Mouse (Mus musculus): ENCODE data around the gene AI467606. TPM values are rescaled to one million over a fixed set of nuclear protein-coding genes. Genes with fewer than 3 reads are reported as not detected.

The AI467606 gene
- polyA plus RNA-seq, 1 experiment from 2014 or later, result 1.0 TPM

DNA sequence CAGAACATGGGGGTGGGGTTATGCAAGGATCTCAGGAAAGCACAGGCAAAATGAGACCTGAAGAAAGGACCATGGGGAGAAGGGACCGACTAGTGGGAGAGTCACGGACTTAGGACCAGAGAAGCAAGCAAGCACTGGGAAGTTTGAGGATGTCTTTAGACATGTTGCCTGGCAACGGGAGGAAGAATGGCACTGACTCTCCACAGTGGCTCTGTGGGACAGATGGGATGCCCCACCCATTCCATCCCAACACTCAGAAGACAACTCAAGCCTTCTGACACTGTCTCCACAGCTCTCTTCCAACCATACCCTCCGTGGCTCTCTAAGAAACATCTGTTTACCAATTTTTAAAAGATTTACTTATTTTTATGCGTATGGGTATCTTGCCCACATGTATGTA is 42.0 kb downstream of the AI467606 start:
- H3K4me1 ChIP-seq (replicated peaks; ENCODE audit: control insufficient read depth, insufficient read depth, low read length), result no peaks in the 10 kb centered on the region
- H3K4me3 ChIP-seq (ENCODE audit: low read depth, low read length), result no peak overlapping the region
- H3K27me3 ChIP-seq (ENCODE audit: control insufficient read depth, insufficient read depth, low read length), result no peaks in the 10 kb centered on the region
- H3K27ac ChIP-seq (ENCODE audit: low read depth, low read length), result no peak overlapping the region
- no peaks in the 10 kb centered on the region for H3K36me3 ChIP-seq (ENCODE audit: control insufficient read depth, insufficient read depth, low read length)
- no peak overlapping the region for H3K4me2 ChIP-seq (replicated peaks; ENCODE audit: low read depth, low read length)
- 46% methylated on average over 5 of the region's 5 CpGs for WGBS
- ATAC-seq (ENCODE audit: low FRiP score) (no peak), DNase-seq (ENCODE audit: low spot score) (no peak)
- H3K9me3 ChIP-seq (ENCODE audit: control insufficient read depth, low read length), result no peaks in the 10 kb centered on the region
- H3K9ac ChIP-seq (ENCODE audit: low read depth, low read length), result no peak overlapping the region

DNA sequence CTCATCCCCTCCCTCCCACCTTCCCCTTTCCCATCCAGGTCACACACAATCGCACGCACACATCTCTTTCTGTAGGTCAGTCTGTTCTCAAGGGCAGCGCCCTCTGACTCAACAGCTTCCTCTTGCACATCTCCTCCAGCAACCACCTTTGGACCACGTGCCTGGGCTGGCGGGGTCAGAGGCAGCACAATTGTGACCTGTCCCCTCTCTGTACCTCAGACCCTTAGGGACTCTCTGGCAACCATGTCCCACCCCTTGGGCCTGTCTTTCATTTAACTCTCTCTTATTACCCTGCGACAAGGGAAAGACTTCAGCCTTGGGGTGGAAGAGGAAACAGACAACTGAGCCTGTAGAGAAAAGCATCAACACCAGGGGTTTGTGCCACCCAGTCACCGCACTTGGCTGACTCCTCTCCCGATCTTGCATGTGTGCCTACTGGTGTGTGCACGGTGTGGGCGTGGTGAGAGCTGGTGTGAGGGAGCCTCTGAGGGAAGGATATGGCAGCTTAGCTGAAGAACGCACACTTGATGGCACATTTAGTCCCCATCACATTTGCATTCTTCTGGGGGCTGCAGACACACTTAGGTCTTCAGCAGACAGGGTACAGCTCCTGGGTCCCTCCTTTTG is 43.8 kb downstream of the AI467606 start:
- Histone ChIP-seq H3K9me3 (ENCODE audit: control insufficient read depth, low read length) (no peaks in the 10 kb centered on the region), H3K27ac (ENCODE audit: low read depth, low read length) (no peak overlapping the region), H3K4me2 (replicated peaks; ENCODE audit: low read depth, low read length) (no peak overlapping the region), H3K27me3 (ENCODE audit: control insufficient read depth, insufficient read depth, low read length) (no peaks in the 10 kb centered on the region), H3K9ac (ENCODE audit: low read depth, low read length) (no peak overlapping the region), H3K4me1 (replicated peaks; ENCODE audit: control insufficient read depth, insufficient read depth, low read length) (no peaks in the 10 kb centered on the region), H3K36me3 (ENCODE audit: control insufficient read depth, insufficient read depth, low read length) (no peaks in the 10 kb centered on the region), H3K4me3 (ENCODE audit: low read depth, low read length) (no peak overlapping the region)
- DNase-seq (ENCODE audit: low spot score) (no peak), ATAC-seq (ENCODE audit: low FRiP score) (no peak)
- 79% methylated on average over 11 of the region's 11 CpGs for WGBS

DNA sequence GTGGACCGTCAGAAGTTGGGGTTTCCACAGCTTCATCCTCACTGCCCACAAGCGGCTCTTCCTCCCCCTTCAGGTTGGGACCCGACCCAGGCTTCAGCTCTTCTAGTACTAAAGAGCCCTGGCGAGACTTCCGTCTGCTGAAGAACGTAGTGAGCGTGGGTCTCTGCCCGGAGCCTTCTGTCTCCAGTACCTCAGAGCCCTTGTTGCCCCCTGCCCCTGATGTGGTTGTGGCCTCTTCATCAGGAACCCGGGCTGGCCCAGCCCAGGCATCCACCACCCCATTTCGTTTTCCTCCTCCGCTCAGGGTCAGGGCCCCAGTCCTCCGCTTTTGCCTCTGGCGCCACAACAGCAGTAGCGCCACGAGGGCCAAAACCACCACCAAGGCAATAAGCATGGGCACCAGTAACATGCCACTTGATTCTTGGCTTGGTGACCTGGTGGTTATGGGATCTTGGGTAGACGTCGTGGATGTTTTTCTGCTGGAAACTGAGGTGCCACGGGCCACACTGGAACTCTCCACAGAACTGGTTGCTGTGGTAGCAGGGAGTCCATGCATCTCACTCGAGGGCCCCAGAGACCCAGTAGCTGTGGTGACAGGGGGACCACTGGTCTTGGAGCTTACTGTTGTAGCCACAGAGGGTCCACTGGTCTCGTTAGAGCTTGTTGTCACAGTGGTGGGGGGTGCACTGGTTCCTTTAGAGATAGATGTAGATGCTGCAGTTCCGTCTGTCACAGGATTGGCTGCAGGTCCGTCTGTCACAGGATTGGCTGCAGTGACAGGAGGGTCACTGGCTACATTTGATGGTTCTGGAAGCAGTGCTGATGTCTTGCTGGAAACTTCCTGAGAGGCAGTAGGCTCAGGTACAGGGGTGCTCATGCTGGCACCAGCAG is 45.3 kb downstream of the AI467606 start:
- Histone ChIP-seq H3K4me2 (replicated peaks; ENCODE audit: low read depth, low read length) (no peak overlapping the region), H3K27ac (ENCODE audit: low read depth, low read length) (no peak overlapping the region), H3K36me3 (ENCODE audit: control insufficient read depth, insufficient read depth, low read length) (no peaks in the 10 kb centered on the region), H3K4me3 (ENCODE audit: low read depth, low read length) (no peak overlapping the region), H3K9me3 (ENCODE audit: control insufficient read depth, low read length) (no peaks in the 10 kb centered on the region), H3K4me1 (replicated peaks; ENCODE audit: control insufficient read depth, insufficient read depth, low read length) (no peaks in the 10 kb centered on the region), H3K9ac (ENCODE audit: low read depth, low read length) (no peak overlapping the region), H3K27me3 (ENCODE audit: control insufficient read depth, insufficient read depth, low read length) (no peaks in the 10 kb centered on the region)
- WGBS, result 87% methylated on average over 22 of the region's 22 CpGs
- no peak for DNase-seq (ENCODE audit: low spot score)
- no peak for ATAC-seq (ENCODE audit: low FRiP score)

DNA sequence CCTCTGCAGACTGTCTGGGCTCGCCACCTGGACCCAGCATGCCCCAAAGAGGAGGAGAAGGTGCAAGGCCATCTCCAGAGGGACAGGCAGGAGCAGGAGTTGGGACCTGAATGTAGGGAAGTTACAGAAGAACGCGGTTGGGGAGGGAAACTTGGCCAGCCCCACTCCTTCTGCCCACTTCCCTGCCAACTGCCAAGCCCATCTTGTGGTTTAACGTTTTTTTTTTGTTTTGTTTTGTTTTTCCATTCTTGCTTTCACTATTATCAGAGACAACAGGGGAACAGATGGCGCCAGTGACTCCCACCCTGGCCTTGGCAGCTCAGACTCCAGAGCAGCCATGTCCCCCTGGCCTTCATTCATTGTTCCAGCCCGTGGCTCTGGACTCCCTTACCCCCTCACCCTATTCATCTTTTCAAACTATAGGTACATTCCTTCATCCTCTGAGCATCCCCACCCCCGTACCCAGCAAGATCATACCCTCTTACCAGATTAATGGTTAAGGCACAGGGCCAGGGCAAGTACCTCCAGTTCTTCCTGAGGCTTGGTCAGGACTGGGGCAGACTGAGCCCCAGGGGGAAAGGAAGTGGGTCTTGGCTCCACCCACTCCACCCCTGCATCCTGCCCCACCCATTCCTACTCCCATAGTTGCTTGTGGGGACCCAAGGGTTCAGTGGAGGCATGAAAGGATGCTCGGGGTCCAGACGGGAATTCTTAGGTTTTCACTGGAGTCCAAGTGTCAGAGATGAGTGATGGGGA is 46.3 kb downstream of the AI467606 start, which contains the start of gene Spn:
TSS of gene Spn (minus strand) at position 562 of the 756 bp plus-strand sequence.
- Histone ChIP-seq H3K4me2 (replicated peaks; ENCODE audit: low read depth, low read length) (no peak within 1 kb of the TSS), H3K4me1 (replicated peaks; ENCODE audit: control insufficient read depth, insufficient read depth, low read length) (no peaks in the 10 kb centered on the region), H3K27ac (ENCODE audit: low read depth, low read length) (no peak within 1 kb of the TSS), H3K9me3 (ENCODE audit: control insufficient read depth, low read length) (no peaks in the 10 kb centered on the region), H3K4me3 (ENCODE audit: low read depth, low read length) (no peak within 1 kb of the TSS), H3K36me3 (ENCODE audit: control insufficient read depth, insufficient read depth, low read length) (no peaks in the 10 kb centered on the region), H3K27me3 (ENCODE audit: control insufficient read depth, insufficient read depth, low read length) (no peaks in the 10 kb centered on the region), H3K9ac (ENCODE audit: low read depth, low read length) (no peak within 1 kb of the TSS)
- 65% methylated on average over 9 of the region's 9 CpGs for WGBS
- no peak for DNase-seq (ENCODE audit: low spot score)
- ATAC-seq (ENCODE audit: low FRiP score), result no peak

DNA sequence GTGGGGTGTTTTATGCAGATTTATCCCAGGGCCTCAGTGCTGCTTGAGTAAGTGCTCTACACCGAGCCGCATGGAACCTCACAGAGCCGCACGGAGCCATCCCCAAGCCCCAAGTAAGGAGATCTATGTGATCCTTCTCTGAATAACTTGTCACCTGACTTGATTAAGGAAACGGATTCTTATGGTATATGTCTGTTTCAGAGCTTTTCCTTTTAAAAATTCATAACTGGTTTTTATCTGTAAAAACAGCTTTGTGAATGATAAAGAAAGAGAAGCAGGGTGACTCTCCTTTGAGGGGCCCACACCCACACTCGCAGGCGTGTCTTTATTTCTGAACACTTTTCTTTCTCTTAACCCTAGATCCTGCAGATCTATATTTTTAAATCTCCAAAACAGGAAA is 47.9 kb downstream of the AI467606 start:
- H3K27ac ChIP-seq (ENCODE audit: low read depth, low read length), result no peak overlapping the region
- no peak overlapping the region for H3K9ac ChIP-seq (ENCODE audit: low read depth, low read length)
- H3K36me3 ChIP-seq (ENCODE audit: control insufficient read depth, insufficient read depth, low read length), result no peaks in the 10 kb centered on the region
- DNase-seq (ENCODE audit: low spot score) (no peak), ATAC-seq (ENCODE audit: low FRiP score) (no peak)
- WGBS, result 94% methylated on average over 7 of the region's 7 CpGs
- H3K4me1 ChIP-seq (replicated peaks; ENCODE audit: control insufficient read depth, insufficient read depth, low read length), result no peaks in the 10 kb centered on the region
- H3K4me3 ChIP-seq (ENCODE audit: low read depth, low read length), result no peak overlapping the region
- no peak overlapping the region for H3K4me2 ChIP-seq (replicated peaks; ENCODE audit: low read depth, low read length)
- H3K27me3 ChIP-seq (ENCODE audit: control insufficient read depth, insufficient read depth, low read length), result no peaks in the 10 kb centered on the region
- H3K9me3 ChIP-seq (ENCODE audit: control insufficient read depth, low read length), result no peaks in the 10 kb centered on the region

DNA sequence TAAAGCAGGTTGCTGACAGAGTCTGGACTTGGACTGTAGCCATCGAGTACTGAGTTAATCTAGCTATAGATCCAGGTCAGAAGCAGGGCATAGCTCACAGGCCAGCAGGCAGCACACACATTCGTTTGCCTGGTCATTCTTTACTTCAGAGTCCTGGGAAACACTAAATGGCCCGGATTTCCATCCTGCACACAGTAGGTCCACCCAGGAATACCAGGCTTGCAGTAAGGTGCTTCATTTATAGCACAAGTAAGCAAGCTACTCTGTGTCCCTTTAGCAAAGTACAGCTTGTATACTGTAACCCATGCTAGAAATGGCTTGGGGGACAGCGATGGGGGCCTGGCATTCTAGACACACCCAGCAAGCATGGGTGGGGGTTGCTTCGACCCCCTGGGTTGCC is 48.4 kb downstream of the AI467606 start:
- ATAC-seq (ENCODE audit: low FRiP score) (no peak), DNase-seq (ENCODE audit: low spot score) (no peak)
- 60% methylated on average over 5 of the region's 5 CpGs for WGBS
- Histone ChIP-seq H3K27ac (ENCODE audit: low read depth, low read length) (no peak overlapping the region), H3K36me3 (ENCODE audit: control insufficient read depth, insufficient read depth, low read length) (no peaks in the 10 kb centered on the region), H3K4me2 (replicated peaks; ENCODE audit: low read depth, low read length) (no peak overlapping the region), H3K27me3 (ENCODE audit: control insufficient read depth, insufficient read depth, low read length) (no peaks in the 10 kb centered on the region), H3K9ac (ENCODE audit: low read depth, low read length) (no peak overlapping the region), H3K4me3 (ENCODE audit: low read depth, low read length) (no peak overlapping the region), H3K4me1 (replicated peaks; ENCODE audit: control insufficient read depth, insufficient read depth, low read length) (no peaks in the 10 kb centered on the region), H3K9me3 (ENCODE audit: control insufficient read depth, low read length) (no peaks in the 10 kb centered on the region)

DNA sequence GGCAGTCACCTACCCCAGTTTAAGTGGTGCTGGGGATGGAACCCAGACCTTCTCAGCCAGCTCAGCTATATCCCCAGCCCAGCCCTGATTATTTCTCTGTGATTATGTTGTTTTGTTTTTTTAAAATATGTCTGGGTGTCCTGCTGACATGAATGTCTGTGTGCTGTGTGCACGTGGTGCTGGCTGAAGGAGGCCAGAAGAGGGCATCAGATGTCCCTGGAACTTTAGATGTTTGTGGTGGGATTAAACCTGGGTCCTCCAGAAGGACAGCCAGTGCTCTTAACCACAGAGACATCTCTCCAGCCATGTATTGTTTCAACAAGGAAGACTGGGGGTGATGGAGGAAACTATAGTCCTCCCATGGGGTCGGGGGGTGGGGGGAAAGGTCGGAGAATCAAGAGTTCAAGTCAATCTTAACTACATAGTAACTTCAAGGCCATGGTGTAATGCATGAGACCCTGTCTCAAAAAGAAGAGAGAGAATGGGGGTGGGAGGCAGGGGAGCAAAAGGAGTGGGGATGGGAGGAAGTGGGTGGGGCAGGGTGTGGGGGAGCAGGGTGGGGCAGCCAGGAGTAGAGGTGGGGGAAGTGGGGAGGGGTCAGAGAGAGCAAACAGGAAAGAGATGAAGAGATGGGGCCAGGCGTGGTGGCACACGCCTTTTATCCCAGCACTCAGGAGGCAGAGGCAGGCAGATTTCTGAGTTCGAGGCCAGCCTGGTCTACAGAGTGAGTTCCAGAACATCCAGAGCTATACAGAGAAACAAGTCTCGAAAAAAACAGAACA is 49.7 kb downstream of the AI467606 start:
- H3K4me2 ChIP-seq (replicated peaks; ENCODE audit: low read depth, low read length), result no peak overlapping the region
- no peak overlapping the region for H3K9ac ChIP-seq (ENCODE audit: low read depth, low read length)
- no peak overlapping the region for H3K4me3 ChIP-seq (ENCODE audit: low read depth, low read length)
- no peaks in the 10 kb centered on the region for H3K9me3 ChIP-seq (ENCODE audit: control insufficient read depth, low read length)
- no peaks in the 10 kb centered on the region for H3K4me1 ChIP-seq (replicated peaks; ENCODE audit: control insufficient read depth, insufficient read depth, low read length)
- H3K27me3 ChIP-seq (ENCODE audit: control insufficient read depth, insufficient read depth, low read length), result no peaks in the 10 kb centered on the region
- ATAC-seq (ENCODE audit: low FRiP score), result no peak
- 71% methylated on average over 7 of the region's 7 CpGs for WGBS
- DNase-seq (ENCODE audit: low spot score), result no peak
- no peaks in the 10 kb centered on the region for H3K36me3 ChIP-seq (ENCODE audit: control insufficient read depth, insufficient read depth, low read length)
- no peak overlapping the region for H3K27ac ChIP-seq (ENCODE audit: low read depth, low read length)

DNA sequence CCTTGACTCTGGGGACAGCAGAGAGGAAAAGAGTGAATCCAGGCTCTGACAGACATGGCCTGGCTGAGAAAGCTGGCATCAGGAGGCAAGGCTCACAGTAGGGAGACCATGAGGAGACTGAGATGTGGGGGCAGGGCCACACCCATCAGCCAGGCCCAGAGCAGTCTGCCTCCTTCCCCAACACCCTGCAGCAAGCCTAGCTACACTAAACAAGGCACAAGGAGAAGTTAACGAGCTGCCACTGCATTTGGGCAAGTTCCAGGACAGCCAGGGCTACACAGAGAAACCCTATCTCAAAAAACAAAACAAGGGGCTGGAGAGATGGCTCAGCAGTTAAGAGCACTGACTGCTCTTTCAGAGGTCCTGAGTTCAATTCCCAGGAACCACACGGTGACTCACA is 51.1 kb downstream of the AI467606 start:
- ATAC-seq (ENCODE audit: low FRiP score), result no peak
- Histone ChIP-seq H3K36me3 (ENCODE audit: control insufficient read depth, insufficient read depth, low read length) (no peaks in the 10 kb centered on the region), H3K9me3 (ENCODE audit: control insufficient read depth, low read length) (no peaks in the 10 kb centered on the region), H3K9ac (ENCODE audit: low read depth, low read length) (no peak overlapping the region), H3K27me3 (ENCODE audit: control insufficient read depth, insufficient read depth, low read length) (no peaks in the 10 kb centered on the region), H3K4me2 (replicated peaks; ENCODE audit: low read depth, low read length) (no peak overlapping the region), H3K27ac (ENCODE audit: low read depth, low read length) (no peak overlapping the region), H3K4me3 (ENCODE audit: low read depth, low read length) (no peak overlapping the region), H3K4me1 (replicated peaks; ENCODE audit: control insufficient read depth, insufficient read depth, low read length) (no peaks in the 10 kb centered on the region)
- no peak for DNase-seq (ENCODE audit: low spot score)
- 54% methylated on average over 2 of the region's 2 CpGs for WGBS
